Mouse (Mus musculus) heart, embryonic 13.5 days (tissue): ENCODE results near the gene Nim1k. TPM values are rescaled to one million over a fixed set of nuclear protein-coding genes. Genes with fewer than 3 reads are reported as not detected.
"Not testable (repeated sequence)": the region's sequence is repeated elsewhere in the genome, so short reads cannot be mapped to it uniquely, and the experiment has no call there.

Experiments used
- ATAC-seq: fragments of 200-750 bp; cut with Nextera tagmentation; 2 replicates; pipeline ENCODE4 v1.8.0; 2017; ENCODE audit warnings: moderate TSS enrichment; ENCODE audit not compliant: insufficient number of reproducible peaks, low FRiP score, low TSS enrichment; ENCODE audit errors: extremely low read depth
- H3K27ac ChIP-seq: fragments of 300-500 bp; sonication (generic); replicated peaks from 2 replicates; pipeline ENCODE4 v1.5.1; 2015; ENCODE audit warnings: moderate library complexity, mild to moderate bottlenecking, inconsistent platforms
- H3K27me3 ChIP-seq: fragments of 300-500 bp; sonication (generic); replicated peaks from 2 replicates; pipeline ENCODE4 v1.6.1; 2015; ENCODE audit warnings: mild to moderate bottlenecking, inconsistent platforms
- H3K36me3 ChIP-seq: fragments of 300-500 bp; sonication (generic); 2 replicates; pipeline ENCODE4 v1.6.1; 2015; ENCODE audit warnings: mild to moderate bottlenecking, inconsistent platforms
- H3K4me1 ChIP-seq: fragments of 300-500 bp; sonication (generic); 2 replicates; pipeline ENCODE4 v1.6.1; 2015; ENCODE audit warnings: inconsistent platforms
- H3K4me2 ChIP-seq: fragments of 300-500 bp; sonication (generic); 2 replicates; pipeline ENCODE4 v1.6.1; 2015; ENCODE audit warnings: inconsistent platforms, mild to moderate bottlenecking, moderate library complexity
- H3K4me3 ChIP-seq: fragments of 300-500 bp; sonication (generic); 2 replicates; pipeline ENCODE4 v1.5.1; 2015; ENCODE audit warnings: moderate library complexity, mild to moderate bottlenecking, inconsistent platforms
- H3K9ac ChIP-seq: fragments of 300-500 bp; sonication (generic); 2 replicates; pipeline ENCODE4 v1.6.1; 2015; ENCODE audit warnings: inconsistent platforms, mild to moderate bottlenecking, moderate library complexity
- H3K9me3 ChIP-seq: fragments of 300-500 bp; sonication (generic); 2 replicates; pipeline ENCODE4 v1.6.1; 2016; ENCODE audit warnings: inconsistent platforms
- WGBS: fragments of 180-500 bp; shearing (Covaris S2); methylation state at CpG from one replicate; pipeline ENCODE4 v1.1.7; 2015; ENCODE audit warnings: mixed read lengths; 5-methylcytosine and 5-hydroxymethylcytosine counted together
- polyA plus RNA-seq: library from polyadenylated mRNA; unstranded; fragments of >200 nt; fragmentation: Nextera tagmentation; extraction: Ambion mirVana; gene quantifications from 2 replicates; pipeline ENCODE4 v1.2.1, GENCODE M21; 2015

Gene Nim1k
- polyA plus RNA-seq, 1 experiment from 2014 or later: 0.53 TPM

- H3K4me1 ChIP-seq: peaks cover 10% of the 10 kb centered on the region
- H3K4me3 ChIP-seq, H3K27ac ChIP-seq, H3K9ac ChIP-seq, H3K27me3 ChIP-seq, ATAC-seq, H3K4me2 ChIP-seq, H3K9me3 ChIP-seq: not testable (repeated sequence)
- 85% methylated on average over 8 of the region's 8 CpGs for WGBS
- H3K36me3 ChIP-seq: peaks cover 85% of the 10 kb centered on the region
Measured at GRCm38 (mm10) chr13:119706278-119706880, 49.3 kb downstream of the Nim1k start.

DNA sequence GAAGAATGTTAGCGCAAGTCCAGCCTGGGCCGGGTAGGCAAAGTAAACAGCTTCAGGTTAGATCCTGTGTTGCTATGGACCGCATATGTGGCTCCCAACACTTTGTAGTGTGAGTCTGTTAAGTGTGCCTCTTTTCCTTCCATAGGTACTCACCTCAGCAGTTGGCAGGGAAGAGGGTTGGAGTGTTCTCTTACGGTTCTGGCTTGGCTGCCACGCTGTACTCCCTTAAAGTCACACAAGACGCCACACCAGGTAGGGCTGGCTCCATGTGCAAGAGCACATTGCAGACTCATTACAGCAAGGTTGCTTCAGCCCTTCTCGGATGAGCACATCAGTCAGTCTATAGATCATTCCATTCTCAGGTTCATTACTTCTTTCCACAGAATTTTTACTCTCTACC lies 51.4 kb downstream of the Nim1k start:
- Histone ChIP-seq H3K27ac (no peak overlapping the region), H3K4me2 (no peak overlapping the region), H3K27me3 (no peaks in the 10 kb centered on the region), H3K36me3 (peaks cover 86% of the 10 kb centered on the region), H3K4me1 (peaks cover 5% of the 10 kb centered on the region), H3K9me3 (no peaks in the 10 kb centered on the region), H3K9ac (no peak overlapping the region), H3K4me3 (no peak overlapping the region)
- WGBS: 90% methylated on average over 7 of the region's 7 CpGs
- no peak for ATAC-seq

DNA sequence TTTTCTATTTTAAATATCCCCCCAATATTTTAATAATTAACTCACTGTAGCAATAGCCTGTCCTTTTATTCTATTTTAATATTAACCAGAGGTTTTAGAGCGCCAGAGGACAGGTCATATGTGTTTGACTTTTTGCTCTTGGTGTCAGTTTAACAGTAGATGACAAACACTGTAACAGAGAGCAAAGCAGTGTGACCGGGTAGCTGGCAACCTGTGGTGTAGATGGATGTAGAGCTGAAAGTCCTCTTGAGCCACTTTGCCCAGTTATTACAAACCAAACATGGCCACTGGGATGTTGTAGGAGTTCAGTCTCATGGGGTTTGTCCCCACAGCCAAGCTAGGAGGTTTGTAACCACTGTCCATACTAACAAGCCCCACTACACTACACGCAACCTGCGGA lies 57.2 kb downstream of the Nim1k start:
- H3K4me2 ChIP-seq: no peak overlapping the region
- no peak for ATAC-seq
- H3K9me3 ChIP-seq: no peaks in the 10 kb centered on the region
- no peaks in the 10 kb centered on the region for H3K27me3 ChIP-seq
- no peak overlapping the region for H3K27ac ChIP-seq
- H3K36me3 ChIP-seq: peaks cover 52% of the 10 kb centered on the region
- H3K4me1 ChIP-seq: peaks cover 9% of the 10 kb centered on the region
- 94% methylated on average over 4 of the region's 4 CpGs for WGBS
- no peak overlapping the region for H3K9ac ChIP-seq
- H3K4me3 ChIP-seq: no peak overlapping the region

DNA sequence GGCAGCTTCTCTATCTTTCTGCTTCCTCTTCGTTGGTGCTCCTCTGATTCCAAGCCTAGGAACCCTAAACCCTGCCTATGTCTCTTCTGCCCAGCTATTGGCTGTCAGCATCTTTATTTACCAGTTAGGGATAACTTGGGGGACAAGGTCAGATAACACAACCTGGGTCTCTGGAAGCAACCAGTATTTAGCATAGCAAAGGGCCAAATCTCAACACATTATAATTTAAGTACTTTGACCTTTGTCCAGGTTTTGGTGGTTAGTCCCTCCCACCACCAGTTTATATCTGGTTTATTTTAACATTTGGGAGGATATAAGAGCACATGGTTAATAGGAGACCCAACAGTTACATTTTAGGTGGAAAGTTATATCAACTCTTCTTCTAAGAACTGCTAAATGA lies 59.2 kb downstream of the Nim1k start:
- Histone ChIP-seq H3K36me3 (peaks cover 35% of the 10 kb centered on the region), H3K4me3 (no peak overlapping the region), H3K9ac (no peak overlapping the region), H3K9me3 (no peaks in the 10 kb centered on the region), H3K27me3 (no peaks in the 10 kb centered on the region), H3K4me1 (peaks cover 27% of the 10 kb centered on the region), H3K4me2 (no peak overlapping the region), H3K27ac (no peak overlapping the region)
- 83% methylated on average over 1 of the region's 1 CpGs for WGBS
- ATAC-seq: no peak

DNA sequence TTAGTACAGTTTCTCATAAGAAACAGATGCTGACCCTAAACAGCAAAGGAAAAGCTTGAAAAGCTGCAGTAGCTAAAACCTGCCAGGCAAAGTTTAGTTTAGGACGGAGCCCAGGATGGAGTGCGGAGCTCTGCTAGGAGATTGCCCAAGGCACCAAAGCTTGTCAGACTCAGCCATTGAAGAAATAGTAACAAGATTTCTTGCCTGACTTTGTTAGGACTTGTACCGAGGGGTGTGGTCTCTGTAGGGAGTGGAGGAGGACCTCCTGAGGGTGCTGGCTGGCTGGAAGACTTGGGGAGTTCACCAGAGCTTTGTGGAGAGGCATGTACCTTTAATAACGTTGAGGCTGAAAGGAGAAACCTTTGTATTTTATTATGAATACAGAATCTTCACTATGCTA lies 60.0 kb downstream of the Nim1k start:
- Histone ChIP-seq H3K4me2 (no peak overlapping the region), H3K27ac (no peak overlapping the region), H3K9me3 (no peaks in the 10 kb centered on the region), H3K9ac (no peak overlapping the region), H3K4me1 (peaks cover 33% of the 10 kb centered on the region), H3K36me3 (peaks cover 28% of the 10 kb centered on the region), H3K27me3 (no peaks in the 10 kb centered on the region), H3K4me3 (no peak overlapping the region)
- WGBS: 70% methylated on average over 4 of the region's 4 CpGs
- no peak for ATAC-seq

DNA sequence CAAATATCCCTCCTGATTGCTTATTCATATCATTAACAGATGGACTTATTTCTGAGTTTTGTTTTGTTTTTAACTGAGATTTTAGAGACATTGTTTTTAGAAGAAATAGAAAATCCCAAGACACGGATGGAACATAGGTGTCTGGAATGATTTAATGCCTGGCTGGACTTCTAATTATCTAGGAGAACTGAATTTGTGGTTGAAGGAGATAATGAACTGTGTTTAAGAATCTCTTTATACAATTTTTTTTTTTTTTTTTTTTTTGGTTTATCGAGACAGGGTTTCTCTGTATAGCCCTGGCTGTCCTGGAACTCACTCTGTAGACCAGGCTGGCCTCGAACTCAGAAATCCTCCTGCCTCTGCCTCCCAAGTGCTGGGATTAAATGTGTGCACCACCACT lies 63.7 kb downstream of the Nim1k start:
- H3K4me3 ChIP-seq: peak overlapping the region; percentile 86
- H3K27ac ChIP-seq, H3K9ac ChIP-seq, H3K9me3 ChIP-seq, H3K27me3 ChIP-seq, ATAC-seq: not testable (repeated sequence)
- WGBS: 80% methylated on average over 3 of the region's 3 CpGs
- H3K4me2 ChIP-seq: peak overlapping the region; percentile 82
- peaks cover 10% of the 10 kb centered on the region; the same call in 1 of the 2 replicates for H3K36me3 ChIP-seq
- H3K4me1 ChIP-seq: peaks cover 38% of the 10 kb centered on the region

- no peak for ATAC-seq
- 3% methylated on average over 7 of the region's 7 CpGs for WGBS
Measured at GRCm38 (mm10) chr13:119690876-119691620, 64.6 kb downstream of the Nim1k start.

DNA sequence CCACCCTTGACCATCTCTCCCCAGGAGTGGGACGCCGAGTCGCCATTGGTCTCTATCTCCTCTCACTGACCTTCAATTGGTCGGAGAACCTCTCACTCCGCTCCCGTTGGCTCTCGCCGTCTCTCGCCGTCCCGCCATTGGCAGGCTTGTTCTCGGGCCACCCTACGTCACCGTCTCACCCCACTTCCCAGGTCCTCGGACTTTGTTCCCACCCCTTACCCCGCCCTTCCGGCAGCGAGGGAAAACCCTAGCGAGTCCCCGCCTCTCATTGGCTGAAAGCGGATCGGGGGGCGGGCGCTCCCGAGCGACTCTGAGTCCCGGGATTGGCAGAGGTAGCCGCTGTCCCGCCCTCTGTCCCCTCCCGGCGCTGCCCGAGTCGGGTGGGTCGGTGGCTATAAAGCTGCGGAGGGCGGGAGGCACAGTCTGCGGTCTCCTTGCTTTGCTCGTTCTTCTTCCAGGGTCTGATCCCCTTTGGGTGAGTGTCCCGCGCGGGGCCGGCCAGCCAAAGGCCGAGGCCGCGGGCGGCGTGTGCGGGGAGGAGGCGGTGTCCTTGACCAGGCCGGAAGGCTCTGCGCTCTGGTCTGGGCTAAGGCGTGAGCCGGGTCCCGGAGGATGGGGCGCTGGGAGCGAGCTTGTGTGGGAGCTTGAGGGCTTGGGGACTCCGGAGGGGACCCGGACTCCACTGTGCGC lies 65.5 kb downstream of the Nim1k start, which contains the start of gene Hmgcs1:
Hmgcs1 (plus strand) TSS at position 341 of the 690 bp plus-strand sequence.
- Histone ChIP-seq H3K9ac (peak within 1 kb of the TSS; percentile 93), H3K4me1 (peaks cover 35% of the 10 kb centered on the region), H3K4me2 (peak within 1 kb of the TSS; percentile 82), H3K4me3 (peak within 1 kb of the TSS; percentile 86), H3K9me3 (no peaks in the 10 kb centered on the region), H3K27ac (peak within 1 kb of the TSS; percentile 95), H3K36me3 (peaks cover 8% of the 10 kb centered on the region; the same call in 1 of the 2 replicates), H3K27me3 (no peaks in the 10 kb centered on the region)
- WGBS: under 1% methylated on average over 59 of the region's 59 CpGs
- ATAC-seq: peak; percentile 99

More at GRCm38 (mm10) chr13:119690876-119691620, 64.6 kb downstream of the Nim1k start:
- peak overlapping the region; percentile 93 for H3K9ac ChIP-seq
- peak overlapping the region; percentile 86 for H3K4me3 ChIP-seq
- peaks cover 8% of the 10 kb centered on the region; the same call in 1 of the 2 replicates for H3K36me3 ChIP-seq
- peaks cover 35% of the 10 kb centered on the region for H3K4me1 ChIP-seq
- no peaks in the 10 kb centered on the region for H3K9me3 ChIP-seq
- H3K27me3 ChIP-seq: no peaks in the 10 kb centered on the region
- peak overlapping the region; percentile 95 for H3K27ac ChIP-seq
- peak overlapping the region; percentile 82 for H3K4me2 ChIP-seq

GRCm38 (mm10) chr13:119689709-119690038 lies 66.0 kb downstream of the Nim1k start:
- 0 out of 2 replicates have a peak overlapping the region, but pooled peaks have one; percentile 33 for H3K27ac ChIP-seq
- H3K9ac ChIP-seq: peak overlapping the region; percentile 42

DNA sequence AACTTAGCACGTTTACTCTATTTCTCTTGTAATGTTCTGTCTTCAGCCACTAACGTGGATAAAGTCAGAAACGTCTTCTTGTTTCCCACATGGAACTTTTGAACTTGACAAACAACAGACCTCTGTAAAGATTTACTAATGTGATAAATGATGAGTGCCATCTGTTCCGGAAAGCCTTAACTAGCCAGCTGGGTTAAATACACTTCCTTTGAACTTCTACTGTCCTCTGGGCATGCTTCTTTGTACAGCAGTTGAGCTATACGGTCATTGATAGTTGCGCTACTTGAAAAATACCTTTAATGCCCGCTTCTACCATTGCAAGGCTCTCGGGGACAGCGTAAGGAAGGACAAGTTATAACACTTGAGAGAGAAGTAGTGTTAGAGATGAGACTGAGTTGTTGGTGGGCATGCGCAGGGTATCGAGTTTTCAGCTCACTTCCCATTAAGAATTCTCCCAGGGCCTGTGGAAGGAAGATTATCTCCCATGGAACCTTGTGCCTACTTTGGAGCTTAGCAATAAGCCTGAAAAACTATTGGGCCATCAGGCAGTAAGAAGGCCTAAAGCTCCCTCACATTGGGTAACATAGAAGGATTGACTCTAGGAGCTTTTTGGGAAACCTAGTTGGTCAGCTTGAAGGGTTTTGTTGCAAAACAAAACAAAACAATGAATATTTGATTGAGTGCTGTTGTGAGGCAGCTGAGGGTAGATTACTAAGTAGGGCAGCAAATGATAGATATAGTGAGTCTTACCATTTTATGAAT lies 71.1 kb downstream of the Nim1k start:
- H3K27ac ChIP-seq: no peak overlapping the region
- ATAC-seq: no peak
- H3K4me2 ChIP-seq: no peak overlapping the region
- no peaks in the 10 kb centered on the region for H3K9me3 ChIP-seq
- no peaks in the 10 kb centered on the region for H3K27me3 ChIP-seq
- H3K9ac ChIP-seq: no peak overlapping the region
- H3K4me1 ChIP-seq: peaks cover 5% of the 10 kb centered on the region; the same call in 1 of the 2 replicates
- 72% methylated on average over 11 of the region's 11 CpGs for WGBS
- H3K36me3 ChIP-seq: no peaks in the 10 kb centered on the region
- no peak overlapping the region for H3K4me3 ChIP-seq

More at GRCm38 (mm10) chr13:119689709-119690038, 66.0 kb downstream of the Nim1k start:
- H3K4me3 ChIP-seq: peak overlapping the region; percentile 86
- 13% methylated on average over 5 of the region's 5 CpGs for WGBS
- no peaks in the 10 kb centered on the region for H3K9me3 ChIP-seq
- H3K36me3 ChIP-seq: peaks cover 4% of the 10 kb centered on the region; the same call in 1 of the 2 replicates
- no peak for ATAC-seq
- H3K4me1 ChIP-seq: peaks cover 35% of the 10 kb centered on the region
- peak overlapping the region; percentile 67 for H3K4me2 ChIP-seq
- no peaks in the 10 kb centered on the region for H3K27me3 ChIP-seq

GRCm38 (mm10) chr13:119681161-119681560 lies 74.5 kb downstream of the Nim1k start:
- no peak overlapping the region for H3K4me2 ChIP-seq
- no peaks in the 10 kb centered on the region for H3K9me3 ChIP-seq
- no peak overlapping the region for H3K4me3 ChIP-seq
- H3K9ac ChIP-seq: no peak overlapping the region
- no peaks in the 10 kb centered on the region for H3K27me3 ChIP-seq
- no peak for ATAC-seq
- H3K4me1 ChIP-seq: no peaks in the 10 kb centered on the region
- H3K27ac ChIP-seq: no peak overlapping the region
- H3K36me3 ChIP-seq: no peaks in the 10 kb centered on the region
- 64% methylated on average over 3 of the region's 3 CpGs for WGBS
